Mouse (Mus musculus) E14TG2a.4 (cell line): ENCODE measurements at regions not wholly inside any gene's neighbourhood (a gene's known extent, or its start where the extent isn't known, plus 50 kb on each side); places are given as distances from the start of the nearest gene placed in this dataset.

Experiments
- H3K27me3 ChIP-seq: 2 replicates; pipeline ENCODE4 v1.6.1; 2014; ENCODE audit warnings: low read length, control low read depth; ENCODE audit not compliant: insufficient read depth
- H3K36me3 ChIP-seq: 2 replicates; pipeline ENCODE4 v1.6.1; 2014; ENCODE audit warnings: low read length, control low read depth; ENCODE audit not compliant: insufficient read depth
- H3K4me1 ChIP-seq: replicated peaks from 2 replicates; pipeline ENCODE4 v1.6.1; 2014; ENCODE audit warnings: low read depth, low read length, control low read depth
- H3K4me3 ChIP-seq: replicated peaks from 2 replicates; pipeline ENCODE4 v1.5.1; 2014; ENCODE audit warnings: mild to moderate bottlenecking, low read length
- H3K9me3 ChIP-seq: 2 replicates; pipeline ENCODE4 v1.6.1; 2014; ENCODE audit warnings: low read length, control low read depth
- CTCF ChIP-seq: conservative IDR thresholded peaks from 2 replicates; pipeline ENCODE4 v1.5.1; 2014; ENCODE audit warnings: low read length
- NANOG ChIP-seq: IDR thresholded peaks from 2 replicates; pipeline ENCODE4 v1.6.1; 2014; ENCODE audit warnings: borderline replicate concordance, low read length, mixed read lengths
- POU5F1 ChIP-seq: IDR thresholded peaks from 2 replicates; pipeline ENCODE4 v1.6.1; 2014; ENCODE audit warnings: low read length, borderline replicate concordance

DNA sequence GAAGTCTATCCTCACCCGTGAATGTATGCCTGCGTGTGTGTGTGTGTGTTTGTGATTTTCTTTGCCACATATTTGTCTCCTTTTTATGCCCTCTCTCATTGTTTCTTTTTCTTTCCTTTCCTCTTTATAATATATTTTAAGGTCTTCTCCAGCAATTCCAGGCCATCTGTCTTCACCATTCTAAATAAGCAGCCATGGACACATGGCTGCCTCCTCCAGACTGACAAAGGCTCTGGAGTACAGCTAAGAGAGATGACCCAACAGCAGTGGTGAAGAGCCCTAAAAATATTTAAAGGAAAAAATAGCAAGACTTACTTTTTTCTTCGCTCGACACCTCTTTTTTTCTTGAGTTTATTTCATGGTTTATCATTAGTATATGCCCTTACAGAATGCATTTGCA is 596.1 kb upstream of the Mef2c start:
- no peak overlapping the region for H3K4me3 ChIP-seq
- no peaks in the 10 kb centered on the region for H3K27me3 ChIP-seq
- H3K9me3 ChIP-seq, result no peaks in the 10 kb centered on the region
- TF ChIP-seq CTCF (no peak), NANOG (no peak), POU5F1 (no peak)
- no peaks in the 10 kb centered on the region for H3K36me3 ChIP-seq
- no peaks in the 10 kb centered on the region for H3K4me1 ChIP-seq

DNA sequence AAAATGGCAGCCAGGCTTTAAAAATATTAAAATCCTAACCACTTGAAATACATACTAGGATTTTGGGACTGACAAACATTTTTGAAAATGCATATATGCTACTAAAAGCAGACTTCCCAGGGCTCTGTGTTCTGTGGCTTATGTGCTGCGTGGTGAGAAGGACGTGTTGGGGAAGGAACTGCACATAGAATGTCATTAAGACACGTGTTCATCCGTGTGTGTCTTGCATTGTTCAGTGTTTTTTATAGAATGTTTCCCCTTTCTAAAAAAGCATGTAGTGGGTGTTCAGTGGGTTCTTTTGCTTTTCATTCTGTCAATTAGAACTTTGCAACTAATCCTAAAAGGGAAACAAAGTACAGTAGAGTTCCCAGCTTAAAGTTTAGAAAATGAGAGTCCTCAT is 594.7 kb upstream of the Mef2c start:
- H3K27me3 ChIP-seq, result no peaks in the 10 kb centered on the region

DNA sequence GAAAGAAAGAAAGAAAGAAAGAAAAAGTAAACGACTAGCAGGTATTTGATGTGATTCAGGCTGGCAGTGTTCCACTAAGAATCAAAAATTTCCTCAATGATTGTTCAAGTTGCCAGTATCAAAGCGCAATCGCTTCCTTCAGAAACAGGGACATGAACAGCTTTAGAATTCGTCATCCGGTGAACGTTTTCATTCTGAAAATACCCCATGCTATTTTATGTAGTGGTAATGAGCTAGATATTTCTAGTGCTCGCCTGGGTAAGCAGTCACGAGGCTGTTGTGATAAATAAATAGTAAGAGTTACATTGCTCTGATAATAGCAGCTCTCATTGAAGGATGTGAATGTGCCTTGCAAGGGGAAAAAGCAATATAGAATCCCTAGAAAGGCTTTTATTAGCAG is 591.0 kb upstream of the Mef2c start:
- Histone ChIP-seq H3K27me3 (no peaks in the 10 kb centered on the region), H3K4me1 (no peaks in the 10 kb centered on the region), H3K36me3 (no peaks in the 10 kb centered on the region), H3K4me3 (no peak overlapping the region), H3K9me3 (no peaks in the 10 kb centered on the region)
- TF ChIP-seq POU5F1 (no peak), NANOG (no peak), CTCF (no peak)

More for the DNA sequence above, 594.7 kb upstream of the Mef2c start:
- Histone ChIP-seq H3K36me3 (no peaks in the 10 kb centered on the region), H3K9me3 (no peaks in the 10 kb centered on the region), H3K4me1 (no peaks in the 10 kb centered on the region), H3K4me3 (no peak overlapping the region)
- TF ChIP-seq NANOG, result no peak
- TF ChIP-seq CTCF, result no peak
- no peak for TF ChIP-seq POU5F1

DNA sequence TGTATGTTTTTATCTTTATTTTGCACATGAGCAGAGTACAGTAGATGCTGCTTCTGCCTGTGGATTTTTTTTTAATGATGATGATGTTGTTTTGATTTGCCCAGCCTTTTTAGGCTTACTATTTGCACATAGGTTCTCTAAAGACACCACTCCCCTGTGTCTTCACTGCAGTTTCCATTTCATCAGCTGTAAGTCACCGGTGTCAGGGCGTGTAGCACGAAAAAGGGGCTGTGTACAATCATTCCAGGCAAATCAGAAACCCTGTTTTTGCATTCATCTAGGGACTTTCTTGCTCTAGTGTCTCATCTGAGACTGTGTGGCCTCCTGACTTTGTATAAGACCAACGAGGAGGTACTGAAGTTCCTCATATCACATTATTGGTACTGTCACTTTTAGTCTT is 588.6 kb upstream of the Mef2c start:
- Histone ChIP-seq H3K27me3 (no peaks in the 10 kb centered on the region), H3K4me1 (no peaks in the 10 kb centered on the region), H3K9me3 (no peaks in the 10 kb centered on the region), H3K4me3 (no peak overlapping the region), H3K36me3 (no peaks in the 10 kb centered on the region)
- TF ChIP-seq CTCF, result no peak
- TF ChIP-seq POU5F1, result no peak
- TF ChIP-seq NANOG, result no peak

DNA sequence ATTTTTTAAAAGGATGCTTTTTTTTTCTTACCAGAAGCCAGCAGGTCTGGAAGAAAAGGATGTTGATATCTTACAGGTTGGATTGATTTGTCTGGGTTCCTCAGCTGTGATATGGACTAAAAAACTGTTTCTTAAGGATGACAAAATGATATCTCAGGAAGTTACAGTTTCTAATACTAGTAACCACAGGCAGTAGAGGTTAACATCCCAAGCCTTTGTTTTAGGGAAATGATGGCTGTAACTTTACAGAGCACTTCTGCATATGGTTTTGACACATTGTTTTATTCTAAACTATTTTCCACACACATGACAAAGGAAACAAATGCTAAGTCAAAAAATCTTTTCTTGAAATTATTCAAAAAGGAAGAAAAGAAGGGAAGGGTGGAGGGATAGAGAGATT is 573.8 kb upstream of the Mef2c start:
- no peaks in the 10 kb centered on the region for H3K4me1 ChIP-seq
- no peaks in the 10 kb centered on the region for H3K9me3 ChIP-seq
- TF ChIP-seq NANOG (no peak), CTCF (no peak)
- no peaks in the 10 kb centered on the region for H3K27me3 ChIP-seq
- no peak overlapping the region for H3K4me3 ChIP-seq
- no peaks in the 10 kb centered on the region for H3K36me3 ChIP-seq

DNA sequence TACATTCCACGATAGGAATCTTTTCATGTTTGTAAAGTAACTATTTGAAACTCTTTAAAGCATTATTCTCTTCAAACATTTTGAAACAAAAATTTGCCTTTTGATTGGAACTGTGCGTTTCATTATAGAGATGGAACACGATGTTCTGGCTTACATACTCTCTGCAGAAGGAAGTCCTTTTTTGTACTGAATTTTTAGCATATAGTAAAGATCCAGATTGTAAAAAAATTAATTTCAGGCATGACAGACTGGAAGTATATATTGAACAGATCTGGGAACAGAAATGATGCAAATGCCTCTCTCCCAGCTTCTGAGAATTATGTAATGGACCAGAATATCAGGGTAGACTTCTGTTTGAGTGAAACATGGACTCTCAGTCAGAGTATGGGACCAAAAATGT is 566.0 kb upstream of the Mef2c start:
- no peaks in the 10 kb centered on the region for H3K36me3 ChIP-seq
- H3K9me3 ChIP-seq, result no peaks in the 10 kb centered on the region
- H3K4me3 ChIP-seq, result no peak overlapping the region
- H3K27me3 ChIP-seq, result no peaks in the 10 kb centered on the region
- no peak for TF ChIP-seq CTCF
- TF ChIP-seq POU5F1, result no peak
- TF ChIP-seq NANOG, result no peak
- no peaks in the 10 kb centered on the region for H3K4me1 ChIP-seq

DNA sequence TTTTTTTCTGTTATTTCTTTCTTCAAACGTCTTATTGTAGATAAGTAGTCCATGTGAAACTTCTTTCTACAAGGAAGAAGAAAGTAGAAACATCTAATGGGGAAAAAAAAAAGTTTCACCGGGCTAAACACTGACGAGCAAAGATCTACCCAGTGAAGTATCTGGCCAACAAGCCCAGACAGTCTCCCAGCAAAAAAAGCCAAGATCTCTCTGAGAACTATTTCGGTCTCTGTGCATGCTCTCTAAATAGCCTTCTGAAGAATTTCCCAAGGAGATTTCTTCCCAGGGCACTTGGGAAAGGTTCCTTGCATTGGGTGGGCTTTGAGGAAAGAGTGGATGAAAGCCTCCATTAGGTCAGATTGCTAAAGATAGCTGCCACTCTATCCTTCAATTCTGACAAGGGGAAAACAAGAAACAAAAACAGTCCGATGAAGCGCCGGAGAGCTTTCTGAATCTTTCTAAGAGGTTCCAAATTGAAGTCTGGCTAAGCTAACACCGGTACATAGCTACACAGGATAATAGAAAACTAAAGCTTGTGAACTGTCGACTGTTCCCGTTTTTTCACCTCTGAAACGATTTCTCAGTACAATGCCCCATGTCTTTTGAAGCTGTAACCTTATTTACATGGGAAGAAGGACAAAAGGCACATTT is 561.0 kb upstream of the Mef2c start:
- TF ChIP-seq POU5F1 (no peak), NANOG (no peak), CTCF (no peak)
- no peak overlapping the region for H3K4me3 ChIP-seq
- no peaks in the 10 kb centered on the region for H3K36me3 ChIP-seq
- no peaks in the 10 kb centered on the region for H3K4me1 ChIP-seq
- no peaks in the 10 kb centered on the region for H3K9me3 ChIP-seq
- no peaks in the 10 kb centered on the region for H3K27me3 ChIP-seq

DNA sequence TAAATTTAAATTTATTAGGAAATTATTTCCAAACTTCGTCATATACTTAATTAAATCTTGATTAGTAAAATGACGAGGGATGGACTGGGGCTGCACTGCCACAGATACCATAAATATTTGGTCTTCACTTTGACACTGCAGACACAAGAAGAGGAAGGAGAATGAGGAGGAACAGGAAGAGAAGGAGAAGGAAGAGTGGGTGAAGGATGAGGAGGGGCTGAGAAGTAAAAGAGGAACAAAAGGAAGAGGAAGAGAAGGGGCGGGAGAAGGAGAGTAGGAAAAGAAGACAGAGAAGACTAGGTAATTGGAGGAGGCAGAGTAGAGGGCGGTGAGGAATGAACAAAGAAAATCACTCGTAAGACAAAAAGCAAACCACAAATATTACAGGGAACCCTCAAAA is 556.9 kb upstream of the Mef2c start:
- H3K4me1 ChIP-seq, result no peaks in the 10 kb centered on the region
- TF ChIP-seq POU5F1 (no peak), CTCF (no peak), NANOG (no peak)
- H3K36me3 ChIP-seq, result no peaks in the 10 kb centered on the region
- H3K27me3 ChIP-seq, result no peaks in the 10 kb centered on the region
- H3K9me3 ChIP-seq, result no peaks in the 10 kb centered on the region
- no peak overlapping the region for H3K4me3 ChIP-seq

DNA sequence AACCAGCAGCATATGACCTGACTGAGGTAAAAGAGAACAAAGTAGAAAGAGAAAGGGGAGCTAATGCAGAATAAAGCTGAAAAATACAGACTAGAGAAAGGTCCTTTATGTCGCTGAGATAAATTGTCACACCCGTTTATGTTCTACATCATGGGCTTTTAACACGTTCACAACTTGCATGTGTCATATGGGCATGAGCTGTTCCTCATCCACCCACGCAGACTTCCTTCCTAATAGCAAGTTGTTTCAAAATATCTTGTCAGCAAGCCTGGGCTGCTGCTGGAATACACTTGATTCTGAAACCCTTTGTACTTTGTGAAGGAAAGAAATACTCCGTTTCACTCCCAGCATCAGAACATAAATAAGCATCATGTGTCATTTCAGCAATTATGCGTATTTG is 554.3 kb upstream of the Mef2c start:
- Histone ChIP-seq H3K4me3 (no peak overlapping the region), H3K27me3 (no peaks in the 10 kb centered on the region)
- TF ChIP-seq CTCF, result no peak
- TF ChIP-seq NANOG, result no peak
- TF ChIP-seq POU5F1, result no peak

More for the DNA sequence above, 554.3 kb upstream of the Mef2c start:
- H3K4me1 ChIP-seq, result no peaks in the 10 kb centered on the region
- H3K9me3 ChIP-seq, result no peaks in the 10 kb centered on the region
- H3K36me3 ChIP-seq, result no peaks in the 10 kb centered on the region
